Mouse (Mus musculus) CD4-positive, CD25-positive, alpha-beta regulatory T cell, adult 4 months (primary cell): ENCODE measurements around the gene Srrm2. TPM values are rescaled to one million over a fixed set of nuclear protein-coding genes. Genes with fewer than 3 reads are reported as not detected.
A peak's percentile ranks its signal among the peaks of the same experiment; 100 is the strongest.

ENCODE experiments used
- ATAC-seq: one replicate; pipeline ENCODE4 v1.8.0; 2017
- polyA plus RNA-seq, 2 experiments: library from polyadenylated mRNA; unstranded; fragments of 100-300 nt; shearing (Covaris generic); gene quantifications; one replicate each; pipeline ENCODE4 v1.2.1; 2017

Srrm2 gene
- polyA plus RNA-seq = 100 to 1,000 TPM; 289 to 316 TPM

DNA sequence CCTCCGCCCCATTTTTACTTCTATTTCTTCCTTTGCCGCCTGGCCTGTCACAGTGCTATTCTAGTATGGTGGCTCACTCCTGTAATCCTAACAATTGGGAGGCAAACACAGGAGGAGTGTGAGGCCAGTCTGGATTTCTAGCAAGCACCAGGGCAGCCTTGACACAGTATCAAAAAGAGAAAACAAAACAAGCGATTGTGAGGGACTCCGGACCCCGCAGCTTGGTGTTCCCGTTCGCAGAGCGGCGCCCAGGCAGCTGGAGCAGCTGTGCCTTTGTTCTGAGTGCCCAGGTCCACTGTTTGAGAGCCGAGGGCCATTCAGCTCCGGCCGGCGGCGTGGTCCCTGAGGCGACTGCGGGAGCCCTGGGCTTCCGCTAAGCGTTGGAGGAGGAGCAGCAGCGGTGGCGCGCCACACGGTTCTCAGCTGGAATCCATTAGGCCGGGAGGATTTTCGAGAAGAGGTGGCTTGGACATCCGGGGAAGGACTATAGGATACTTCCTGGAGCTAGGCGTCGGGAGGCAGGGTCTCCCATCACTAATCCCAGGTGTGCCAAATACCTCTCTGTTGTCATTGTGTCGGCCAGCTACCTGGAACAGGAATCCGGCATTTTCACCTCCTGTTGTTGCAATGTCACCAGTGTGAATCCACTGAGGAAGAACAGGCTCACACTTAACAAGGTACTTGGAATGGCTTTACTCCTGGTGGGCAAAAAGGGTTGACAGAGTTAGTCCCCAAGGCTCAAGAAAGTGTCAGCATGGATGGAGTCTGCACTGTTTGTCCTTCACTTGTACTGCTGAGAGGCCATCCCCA, at the start of gene Srrm2:
Gene Srrm2, plus strand, starts transcription at position 264 of the 810 bp plus-strand sequence.
- peak; percentile 66 for ATAC-seq

DNA sequence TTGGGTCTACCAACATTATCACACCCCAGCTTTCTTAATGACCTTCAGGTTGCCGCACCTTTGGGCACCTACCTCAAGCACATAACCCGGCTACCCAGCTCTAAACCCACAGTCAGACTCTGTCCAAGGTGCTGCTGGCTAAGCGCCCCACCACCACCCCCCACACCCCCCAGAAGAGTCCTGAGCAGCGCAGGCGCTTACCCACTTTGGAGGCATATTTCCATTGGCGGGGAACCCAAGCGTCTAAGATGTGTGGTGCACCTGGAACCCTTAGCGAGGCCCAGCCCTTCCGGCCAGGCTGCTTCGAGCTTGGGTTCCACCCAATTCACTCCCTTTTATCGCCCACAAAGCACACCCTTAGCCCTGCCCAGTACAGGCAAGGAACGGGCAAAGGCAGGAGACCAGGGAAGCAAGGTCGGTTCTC, 49.7 kb upstream of the Srrm2 start, which contains the start of gene Paqr4:
Gene Paqr4, minus strand, starts transcription at position 270 of the 424 bp plus-strand sequence.
- ATAC-seq = peak; percentile 23

DNA sequence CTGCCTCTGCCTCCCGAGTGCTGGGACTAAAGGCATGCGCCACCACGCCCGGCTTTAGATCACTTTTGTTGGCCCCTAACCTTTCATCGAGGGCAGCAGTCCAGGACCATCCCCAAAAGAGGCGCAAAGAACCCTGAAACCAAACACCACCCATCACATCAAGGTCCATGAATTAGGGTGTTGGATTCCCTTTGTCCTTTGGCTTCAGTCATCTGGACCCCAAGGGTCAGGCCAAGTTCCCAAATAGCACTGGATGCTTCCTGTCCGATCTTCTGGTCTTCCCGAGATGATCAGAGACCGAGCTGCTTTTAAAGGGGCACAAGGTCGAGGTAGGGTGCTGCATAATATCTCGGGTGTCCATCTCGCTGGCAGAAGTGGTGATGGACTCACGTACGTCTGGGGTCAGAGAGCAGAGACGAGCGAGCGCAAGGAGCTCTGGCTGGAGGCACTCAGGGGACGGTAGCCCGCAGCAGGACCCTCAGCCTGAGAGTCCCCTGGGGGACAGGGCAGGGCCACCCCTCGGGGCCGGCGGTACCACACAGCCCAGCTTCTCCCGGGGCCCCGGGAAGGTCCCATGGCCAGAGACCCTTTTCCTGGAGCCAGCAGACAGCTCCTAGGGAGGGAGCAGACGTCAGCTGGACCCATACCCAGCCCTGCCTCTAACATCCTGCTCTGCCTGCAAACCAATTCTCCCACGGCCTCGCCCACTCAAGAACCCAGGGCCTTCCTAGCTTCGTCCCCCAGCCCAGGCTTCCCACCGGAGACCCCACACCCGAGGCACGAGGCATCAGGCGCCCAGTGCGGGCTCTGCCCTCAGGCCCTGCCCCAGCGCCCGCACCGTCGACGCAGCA, 48.7 kb upstream of the Srrm2 start:
- no peak for ATAC-seq

DNA sequence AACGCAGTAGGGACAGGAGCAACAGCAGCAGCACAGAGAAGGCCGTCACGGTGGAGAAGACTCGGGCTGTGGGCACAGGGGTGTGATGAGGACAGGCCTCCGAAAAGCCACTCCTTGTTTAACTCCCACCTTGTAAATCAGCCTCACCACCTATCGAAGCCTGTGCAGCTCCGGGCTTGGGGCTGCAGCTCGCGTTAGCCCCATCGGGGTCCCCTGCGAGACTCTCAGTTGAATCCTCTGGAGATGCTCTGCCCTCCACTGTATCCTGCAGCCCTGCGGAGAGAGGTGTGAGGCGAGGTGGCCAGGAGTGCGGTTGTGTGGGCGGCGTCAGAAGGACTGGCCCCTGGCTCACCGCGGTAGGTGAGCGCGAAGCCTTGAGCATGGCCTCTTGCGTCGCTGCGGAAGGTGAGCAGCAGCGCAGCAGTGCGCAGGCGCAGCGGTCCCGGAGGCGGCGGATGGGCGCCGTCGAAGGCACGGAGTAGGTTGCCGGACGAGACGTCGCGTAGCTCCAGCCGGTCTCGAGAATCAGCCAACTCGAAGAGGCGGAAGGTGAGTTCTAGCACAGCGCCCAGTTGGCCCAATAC, 48.0 kb upstream of the Srrm2 start:
- peak; percentile 48 for ATAC-seq

DNA sequence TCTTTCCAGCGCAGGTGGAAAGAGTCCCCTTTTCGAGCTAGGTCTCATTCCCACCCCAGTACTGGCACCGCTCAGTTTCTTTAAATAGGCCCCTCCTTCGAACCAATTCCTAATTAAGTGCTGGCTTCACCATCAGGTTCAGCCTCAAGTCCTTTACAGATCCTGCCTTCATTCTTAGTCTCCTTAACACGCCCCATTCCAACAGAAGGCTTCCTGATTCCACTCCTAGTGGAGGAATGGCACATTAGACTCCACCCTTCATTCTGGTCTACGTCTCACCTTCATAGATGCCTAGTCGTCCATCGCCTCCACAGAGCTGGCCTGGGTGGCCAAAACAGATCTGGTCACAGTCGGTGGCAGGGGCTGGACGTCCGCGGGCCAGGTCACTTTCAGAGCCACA, 47.4 kb upstream of the Srrm2 start:
- ATAC-seq = no peak

DNA sequence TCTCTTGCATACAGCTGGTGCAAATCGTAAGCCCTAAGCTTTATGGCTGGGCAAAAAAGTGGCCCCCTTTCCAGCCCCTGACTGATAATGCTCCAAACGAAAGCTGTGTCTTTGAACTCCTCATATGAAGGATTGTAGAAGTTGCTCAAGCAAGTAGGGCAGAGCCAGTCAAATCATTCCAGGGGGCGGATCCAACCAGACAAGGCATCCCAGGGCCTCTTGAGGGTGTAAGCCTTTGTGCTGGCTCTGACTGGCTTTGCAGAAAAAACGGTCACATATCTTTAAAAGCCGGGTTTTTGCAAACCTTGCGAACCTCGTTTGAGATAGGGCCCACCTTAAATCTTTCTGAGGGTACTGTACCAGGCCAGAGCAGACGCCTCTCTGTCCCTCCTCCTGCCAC, 46.3 kb upstream of the Srrm2 start:
- no peak for ATAC-seq

DNA sequence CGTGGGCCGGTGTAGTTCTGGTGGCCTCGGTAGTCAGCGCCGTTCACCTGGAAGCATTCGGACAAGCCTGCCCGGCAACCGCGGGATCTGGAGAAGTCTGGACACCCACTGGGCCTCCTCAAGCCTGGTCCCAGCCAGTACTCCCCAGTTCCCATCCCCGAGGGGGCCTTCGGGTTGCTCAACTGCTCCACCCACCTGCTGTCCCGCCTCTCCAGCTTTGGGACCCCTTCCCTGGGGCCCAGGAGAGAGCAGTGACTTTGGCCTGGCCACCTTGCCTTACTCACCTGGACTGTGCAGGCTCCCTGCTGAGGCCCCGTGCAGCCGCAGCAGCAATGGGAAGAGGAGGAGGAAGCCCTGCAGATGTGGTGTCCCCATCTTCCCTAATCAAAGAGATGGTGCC, 45.7 kb upstream of the Srrm2 start:
- no peak for ATAC-seq

DNA sequence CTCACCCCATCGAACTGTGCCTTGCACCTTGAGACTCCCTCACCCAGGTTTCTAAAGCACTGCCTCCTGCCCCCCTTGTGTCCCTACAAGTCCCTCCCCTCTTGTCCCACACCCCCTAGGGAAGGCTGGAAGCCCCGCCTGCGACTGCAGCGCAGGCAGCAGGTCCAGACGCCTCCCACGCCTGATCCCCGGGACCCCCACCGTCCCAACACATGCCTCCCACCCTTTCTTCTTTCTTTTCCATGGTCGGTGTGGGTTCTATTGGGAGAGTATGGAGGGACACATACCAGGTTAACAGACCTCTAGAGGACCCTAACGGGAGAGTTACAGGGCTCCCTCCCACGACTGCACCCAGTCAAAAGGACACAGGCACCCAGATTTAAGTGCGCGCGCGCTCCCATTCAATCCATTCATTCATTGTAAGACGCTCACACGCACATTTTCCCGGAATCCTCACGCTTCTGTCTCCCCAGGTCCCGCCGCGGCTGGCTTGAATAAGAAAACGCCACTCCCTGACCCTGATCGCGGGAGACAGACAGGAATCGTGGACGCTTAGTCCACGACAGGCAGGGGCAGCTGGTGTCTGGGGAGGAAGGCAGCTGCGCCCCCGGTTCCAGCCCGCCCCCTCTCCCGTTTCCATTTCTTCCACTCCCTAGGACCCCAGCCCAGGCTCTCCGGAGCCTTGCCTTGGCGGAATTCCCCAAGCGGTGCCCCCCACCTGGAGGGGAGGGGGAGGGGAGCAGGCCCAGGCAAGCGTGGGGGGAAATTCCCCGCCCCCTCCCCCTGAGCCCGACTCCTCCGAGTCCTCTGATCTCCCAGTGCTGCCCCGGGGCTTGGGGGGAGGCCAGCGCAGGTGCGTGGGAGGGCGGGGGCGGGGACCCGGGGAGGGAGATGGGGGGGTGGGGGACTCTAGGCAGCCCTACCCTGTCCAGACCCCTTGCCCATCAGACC, 44.8 kb upstream of the Srrm2 start, which contains the start of gene Kremen2:
Gene Kremen2, minus strand, starts transcription at position 533 of the 951 bp plus-strand sequence.
- no peak for ATAC-seq

DNA sequence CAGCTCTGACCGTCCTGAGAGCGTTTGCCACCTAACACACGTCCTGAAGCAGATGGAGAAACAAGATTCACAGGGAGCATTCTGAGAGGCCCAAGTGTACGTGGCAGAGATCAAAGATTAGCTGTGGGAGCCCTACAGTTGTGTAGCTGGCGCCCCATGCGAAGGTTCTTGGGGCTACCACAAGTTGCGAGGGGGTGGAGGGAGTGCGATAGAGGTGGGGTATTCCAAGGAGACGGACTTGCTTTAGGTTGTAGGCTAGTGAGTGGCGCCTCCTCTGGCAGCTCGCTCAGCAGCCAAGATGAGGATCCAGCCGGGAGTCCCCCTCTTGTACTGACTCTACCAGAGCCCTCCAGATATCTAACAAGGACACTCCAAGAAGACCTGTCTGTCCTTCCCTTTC, 44.0 kb upstream of the Srrm2 start:
- ATAC-seq = peak; percentile 9

DNA sequence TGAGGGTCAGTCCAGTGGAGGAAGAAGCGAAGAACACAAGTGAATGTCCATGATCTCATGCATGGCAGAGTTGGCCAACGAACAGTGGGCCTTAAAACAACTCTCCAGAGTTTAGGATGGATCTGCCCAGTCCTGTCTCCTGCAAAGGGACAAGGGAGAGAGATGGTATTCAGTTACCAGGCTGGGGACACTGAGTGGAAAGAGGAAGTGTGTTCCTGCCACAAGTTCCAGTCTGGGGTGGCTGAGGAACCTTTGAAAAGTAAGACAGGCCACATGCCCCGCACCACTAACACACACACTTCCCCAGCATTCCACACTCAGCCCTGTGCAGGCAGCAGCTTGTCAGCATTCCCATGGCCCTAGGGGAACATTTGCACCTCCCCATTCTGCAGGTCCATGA, 43.6 kb upstream of the Srrm2 start:
- no peak for ATAC-seq

DNA sequence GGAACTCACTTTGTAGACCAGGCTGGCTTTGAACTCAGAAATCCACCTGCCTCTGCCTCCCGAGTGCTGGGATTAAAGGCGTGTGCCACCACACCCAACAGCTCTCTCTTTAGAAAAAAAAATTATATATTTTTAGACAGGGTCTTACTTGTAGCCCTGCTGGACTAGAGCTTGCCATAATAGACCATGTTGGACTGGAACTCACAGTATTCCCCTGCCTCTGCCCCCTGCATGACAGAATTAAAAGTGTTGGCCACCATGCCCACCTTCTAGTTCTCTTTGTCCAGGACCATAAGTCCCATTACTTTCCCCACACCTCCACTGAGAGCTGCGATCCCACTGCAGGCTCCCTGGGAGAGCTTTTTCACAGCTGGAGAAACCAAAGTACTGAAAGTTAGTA, 42.9 kb upstream of the Srrm2 start:
- ATAC-seq = no peak

DNA sequence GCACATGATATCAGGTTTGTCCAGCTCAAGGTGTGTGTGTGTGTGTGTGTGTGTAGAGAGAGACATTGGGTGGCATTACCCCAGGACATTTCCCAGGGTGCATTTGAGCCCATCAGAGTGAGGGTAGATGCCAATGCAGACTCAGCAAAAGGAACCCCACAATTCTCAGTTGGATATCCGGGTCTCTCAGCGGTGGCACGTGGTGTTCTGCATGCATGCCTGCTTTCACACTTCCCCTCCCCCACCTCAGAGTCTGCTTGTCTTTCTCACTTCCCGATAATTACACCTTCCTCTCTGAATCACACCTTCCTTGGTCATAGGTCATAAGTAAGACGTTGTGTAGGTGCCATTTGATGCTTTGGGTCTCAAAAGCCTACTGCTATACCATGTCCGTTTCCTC, 42.3 kb upstream of the Srrm2 start:
- ATAC-seq = peak; percentile 18

DNA sequence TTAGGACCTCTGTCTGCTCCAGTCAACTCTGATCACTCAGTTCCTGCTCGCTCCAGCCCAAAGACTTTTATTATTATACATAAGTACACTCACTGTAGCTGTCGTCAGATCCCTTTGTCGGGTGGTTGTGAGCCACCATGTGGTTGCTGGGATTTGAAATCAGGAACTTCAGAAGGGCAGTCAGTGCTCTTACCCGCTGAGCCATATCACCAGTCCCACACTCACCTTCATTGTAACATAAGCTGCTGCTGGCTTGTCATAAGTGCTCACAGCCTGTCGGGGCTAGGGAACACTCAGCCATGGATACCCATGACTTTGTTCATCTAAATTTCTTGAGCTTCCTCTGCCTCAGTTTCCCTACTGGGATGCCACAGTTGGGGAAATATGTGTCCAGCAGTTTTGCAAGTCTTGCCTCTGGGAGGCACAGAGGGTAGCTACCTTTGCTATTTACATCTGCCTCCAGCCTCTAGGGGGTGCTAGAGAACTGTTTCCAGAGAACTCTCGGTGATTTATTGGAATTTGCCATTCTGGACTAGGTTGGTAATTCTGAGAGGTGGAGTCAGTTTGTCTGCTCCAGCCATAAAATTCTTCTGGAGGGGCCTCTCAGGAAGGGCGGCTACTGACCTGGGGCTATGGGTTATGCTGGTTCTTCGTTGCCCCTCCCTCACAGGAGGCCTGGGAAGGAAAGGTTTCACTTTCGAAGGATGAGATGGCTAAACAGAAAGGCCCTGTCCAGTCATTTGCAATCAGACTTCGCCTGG, 41.5 kb upstream of the Srrm2 start:
- peak; percentile 78 for ATAC-seq

DNA sequence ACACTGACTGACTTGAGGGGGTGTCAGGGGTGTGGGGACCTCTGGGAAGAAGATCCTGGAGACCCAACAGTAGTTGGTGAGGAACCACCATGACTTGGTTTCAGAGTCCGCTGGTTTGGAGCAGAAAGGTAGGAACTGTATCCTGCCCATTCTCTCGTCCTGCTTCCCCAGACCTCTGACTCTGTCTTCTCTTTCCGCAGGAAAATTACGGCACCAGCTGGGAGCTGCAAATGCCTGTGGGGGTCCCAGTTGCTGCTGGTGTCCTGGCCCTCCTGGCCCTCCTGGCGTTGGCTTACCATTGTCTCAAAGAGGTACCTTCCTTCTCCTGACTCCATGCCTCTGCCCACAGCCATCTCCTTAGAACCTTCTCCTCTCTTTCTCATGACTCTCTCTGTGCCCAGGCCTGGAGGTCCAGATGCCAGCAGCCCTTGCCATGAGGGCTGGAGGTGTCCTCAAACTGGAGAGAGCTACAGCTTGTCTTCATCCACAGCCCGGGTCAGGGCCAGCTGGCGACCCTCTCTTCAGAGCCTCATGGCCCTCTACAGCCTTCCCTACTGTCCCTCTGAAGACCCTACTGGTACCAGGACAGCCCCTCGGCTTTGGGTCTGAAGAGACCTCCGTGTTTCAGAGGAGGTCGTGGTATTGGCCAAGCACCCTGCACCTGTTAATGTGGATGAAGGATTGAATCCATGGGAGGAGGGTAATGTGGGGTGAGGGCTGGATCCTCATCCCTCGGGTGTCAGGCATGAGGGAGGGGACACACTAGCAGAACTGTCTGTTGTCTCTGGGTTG, 40.7 kb upstream of the Srrm2 start:
- ATAC-seq = no peak

DNA sequence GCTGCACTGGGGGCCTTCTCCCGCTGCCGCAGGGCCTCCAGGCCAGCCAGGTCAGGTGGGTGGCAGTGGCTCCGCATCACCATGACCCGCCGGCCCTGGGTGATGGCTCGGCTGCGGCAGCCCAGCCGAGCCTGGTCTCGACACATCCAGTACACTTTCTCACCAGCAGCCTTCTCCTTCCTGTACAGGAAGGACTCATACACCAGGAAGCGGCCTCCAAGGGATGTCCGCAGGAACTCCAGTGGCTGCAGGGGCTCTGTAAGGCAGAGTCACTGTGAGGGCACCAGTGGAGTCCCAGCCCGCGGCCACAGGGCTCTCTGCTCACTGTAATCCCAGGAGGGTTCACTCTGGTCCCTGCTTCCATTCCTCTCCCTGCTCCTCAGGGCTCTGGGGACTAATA, 34.6 kb upstream of the Srrm2 start:
- ATAC-seq = no peak

DNA sequence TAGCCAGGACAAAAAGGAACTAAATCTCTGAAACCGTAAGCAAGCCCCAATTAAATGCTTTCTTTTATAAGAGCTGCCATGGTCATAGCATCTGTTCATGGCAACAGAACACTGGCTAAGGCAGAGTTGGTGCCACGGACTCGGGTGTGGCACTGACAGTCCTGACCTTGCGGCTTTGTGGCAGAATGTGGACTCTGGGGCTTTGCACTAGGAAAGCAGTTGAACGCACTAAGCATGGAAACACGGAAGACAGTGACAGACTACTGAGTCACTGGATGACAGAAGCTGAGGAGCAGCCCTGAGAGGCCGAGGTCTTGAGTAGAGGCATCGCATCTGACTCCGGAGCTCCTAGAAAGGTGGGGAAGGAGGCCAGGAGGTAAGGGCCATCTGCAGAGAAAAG, 32.8 kb upstream of the Srrm2 start:
- ATAC-seq = no peak

DNA sequence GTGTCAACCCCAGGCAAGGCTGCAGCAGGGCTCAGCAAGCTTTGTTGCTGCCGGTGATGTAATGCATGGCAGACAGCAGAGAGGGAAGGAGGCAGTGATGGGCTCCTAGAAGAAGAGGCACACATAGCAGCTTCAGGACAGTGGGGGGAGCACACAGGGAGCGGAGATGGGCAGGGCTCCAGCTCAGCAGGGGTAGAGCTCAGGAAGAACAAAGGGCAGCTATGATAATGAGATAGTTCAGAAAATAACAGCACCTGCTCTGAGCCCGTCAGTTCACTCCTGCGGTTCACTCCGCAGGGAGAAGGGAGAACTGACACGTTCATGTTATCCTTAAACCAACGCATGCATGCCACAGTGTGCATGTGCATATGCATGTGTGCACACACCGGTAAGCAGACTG, 31.5 kb upstream of the Srrm2 start:
- no peak for ATAC-seq

DNA sequence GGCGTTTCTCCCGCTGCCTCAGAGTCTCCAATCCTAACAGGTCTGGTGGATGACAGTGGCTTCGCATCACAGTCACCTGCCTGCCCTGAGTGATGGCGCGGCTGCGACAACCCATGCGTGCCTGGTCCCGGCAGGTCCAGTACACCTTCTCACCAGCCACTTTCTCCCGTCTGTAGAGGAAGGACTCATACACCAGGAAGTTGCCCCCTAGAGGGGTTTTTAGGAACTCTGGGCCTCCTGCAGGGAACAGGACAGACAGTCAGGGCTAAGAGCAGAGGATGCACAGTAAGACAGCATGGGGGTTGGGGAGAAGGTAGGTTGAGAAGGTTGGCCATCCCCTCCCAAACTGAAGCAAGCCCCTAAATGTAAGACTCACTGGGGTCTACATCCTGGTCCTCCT, 30.1 kb upstream of the Srrm2 start:
- ATAC-seq = no peak

DNA sequence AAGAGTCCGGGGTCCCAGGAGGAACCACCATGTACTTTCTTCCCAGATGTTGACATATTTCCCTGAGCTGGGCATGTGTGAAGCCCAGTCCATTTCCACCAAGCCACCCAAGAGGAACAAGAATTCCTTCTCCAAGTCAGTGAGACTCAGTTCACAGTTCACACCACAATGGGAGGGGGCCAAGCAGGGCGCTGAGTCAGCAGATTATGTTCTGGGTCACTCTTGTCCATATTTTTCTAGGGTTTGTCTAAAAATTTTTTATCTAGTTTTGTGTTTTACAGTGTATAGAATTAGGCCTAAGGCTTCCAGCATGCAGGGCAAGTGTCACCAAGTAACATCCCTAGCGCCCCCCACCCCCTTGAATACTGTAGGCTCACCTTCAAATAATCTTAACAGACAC, 29.2 kb upstream of the Srrm2 start:
- no peak for ATAC-seq

DNA sequence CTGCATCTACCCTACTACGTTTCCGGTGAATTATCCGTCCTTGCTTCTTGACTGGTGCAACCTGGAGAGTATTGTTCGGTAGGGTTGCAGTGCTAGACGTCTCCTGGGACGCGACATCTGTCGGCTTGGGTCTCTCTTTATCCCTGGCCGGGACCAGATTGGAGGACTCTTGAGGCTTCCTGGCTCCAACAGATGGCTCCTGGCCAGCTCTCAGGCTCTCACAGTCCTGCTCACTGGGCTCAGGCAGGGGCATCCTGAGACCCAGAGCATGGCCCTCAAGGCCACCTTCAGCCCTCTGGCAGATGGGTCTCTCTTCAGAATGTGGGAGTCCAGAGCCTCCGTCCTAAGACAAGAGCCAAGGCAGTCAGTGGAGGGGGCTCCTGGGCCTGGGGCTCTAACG, 27.4 kb upstream of the Srrm2 start:
- no peak for ATAC-seq

DNA sequence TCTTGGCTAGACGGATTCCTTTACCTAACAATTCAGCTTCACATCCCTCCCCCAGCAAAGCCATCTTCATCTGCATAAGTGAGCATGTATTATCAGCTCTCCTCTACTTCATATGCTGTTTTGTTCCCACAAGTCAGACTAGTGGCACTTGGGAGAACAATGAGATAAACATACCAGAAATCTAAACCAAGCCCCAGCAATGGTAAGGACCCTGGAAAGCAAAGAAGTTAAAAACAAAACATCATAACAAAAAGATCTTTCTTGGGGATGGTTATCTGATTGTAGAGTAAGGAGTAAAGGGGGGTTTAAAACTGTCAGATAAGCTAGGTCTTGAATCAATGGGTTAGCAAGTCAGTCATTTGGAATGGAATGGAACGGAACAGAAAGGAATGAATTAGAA, 19.8 kb upstream of the Srrm2 start:
- ATAC-seq = no peak
